Mouse (Mus musculus) bone marrow macrophage, adult 2 months (primary cell): Measurements from ENCODE around the gene Slc34a1. TPM values are rescaled to one million over a fixed set of nuclear protein-coding genes. Genes with fewer than 3 reads are reported as not detected.

ENCODE experiments used
- H3K27ac ChIP-seq: 2 replicates; pipeline ENCODE4 v1.5.1; 2012; ENCODE audit warnings: low read depth, low read length; ENCODE audit not compliant: insufficient read depth
- H3K4me1 ChIP-seq: 2 replicates; pipeline ENCODE4 v1.6.1; 2012; ENCODE audit warnings: low read length; ENCODE audit not compliant: control insufficient read depth, insufficient read depth
- H3K4me3 ChIP-seq: 2 replicates; pipeline ENCODE4 v1.5.1; 2012; ENCODE audit warnings: mild to moderate bottlenecking, low read length, moderate library complexity; ENCODE audit not compliant: insufficient read depth
- CTCF ChIP-seq: IDR thresholded peaks from 2 replicates; pipeline ENCODE4 v1.5.1; 2012; ENCODE audit warnings: low read depth, mild to moderate bottlenecking, low read length, moderate library complexity
- POLR2A ChIP-seq: IDR thresholded peaks from 2 replicates; pipeline ENCODE4 v1.6.1; 2012; ENCODE audit warnings: mild to moderate bottlenecking, low read depth, low read length, borderline replicate concordance
- polyA plus RNA-seq: library from polyadenylated mRNA; stranded (reverse); fragments of >200 nt; gene quantifications from 2 replicates; pipeline ENCODE4 v1.2.4, GENCODE M21; 2012; ENCODE audit not compliant: missing spikeins, insufficient read depth, insufficient read length

Gene Slc34a1
- polyA plus RNA-seq, 1 experiment = not detected

GRCm38 (mm10) chr13:55414743-55415380, 16.9 kb downstream of the Slc34a1 start, which contains the start of gene Pfn3:
Pfn3 (minus strand) TSS chr13:55415232.
- TF ChIP-seq POLR2A (no peak), CTCF (no peak)
- Histone ChIP-seq H3K4me3 (no peak within 1 kb of the TSS), H3K4me1 (peaks cover 6% of the 10 kb centered on the region; the same call in 1 of the 2 replicates), H3K27ac (no peak within 1 kb of the TSS)

DNA sequence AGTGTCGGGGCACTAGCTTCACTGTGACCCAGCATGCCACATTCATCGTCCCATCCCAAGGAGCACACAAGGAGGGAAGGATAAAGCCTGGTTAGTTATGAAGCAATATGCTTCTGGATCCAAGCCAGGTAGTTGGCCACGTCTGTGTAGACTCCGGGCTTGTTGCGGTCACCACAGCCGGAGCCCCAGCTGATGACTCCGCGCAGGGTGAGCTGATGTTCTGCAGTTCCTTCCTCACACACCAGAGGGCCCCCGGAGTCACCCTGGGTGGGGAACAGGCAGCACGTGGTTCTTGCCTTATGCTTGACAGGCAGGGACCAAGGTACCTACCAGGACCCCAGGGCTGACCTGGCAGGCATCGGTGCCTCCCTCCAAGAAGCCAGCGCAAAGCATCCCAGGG, 20.0 kb downstream of the Slc34a1 start:
- Histone ChIP-seq H3K4me3 (no peak overlapping the region), H3K27ac (no peak overlapping the region), H3K4me1 (peaks cover 6% of the 10 kb centered on the region; the same call in 1 of the 2 replicates)
- TF ChIP-seq POLR2A = no peak
- TF ChIP-seq CTCF = peak; percentile 35; the same call in 1 of the 2 replicates

- no peak for TF ChIP-seq POLR2A
- no peak for TF ChIP-seq CTCF
- Histone ChIP-seq H3K4me1 (peaks cover 3% of the 10 kb centered on the region; the same call in 1 of the 2 replicates), H3K27ac (no peak overlapping the region), H3K4me3 (no peak overlapping the region)
Observed at GRCm38 (mm10) chr13:55419142-55419541, 21.2 kb downstream of the Slc34a1 start.

DNA sequence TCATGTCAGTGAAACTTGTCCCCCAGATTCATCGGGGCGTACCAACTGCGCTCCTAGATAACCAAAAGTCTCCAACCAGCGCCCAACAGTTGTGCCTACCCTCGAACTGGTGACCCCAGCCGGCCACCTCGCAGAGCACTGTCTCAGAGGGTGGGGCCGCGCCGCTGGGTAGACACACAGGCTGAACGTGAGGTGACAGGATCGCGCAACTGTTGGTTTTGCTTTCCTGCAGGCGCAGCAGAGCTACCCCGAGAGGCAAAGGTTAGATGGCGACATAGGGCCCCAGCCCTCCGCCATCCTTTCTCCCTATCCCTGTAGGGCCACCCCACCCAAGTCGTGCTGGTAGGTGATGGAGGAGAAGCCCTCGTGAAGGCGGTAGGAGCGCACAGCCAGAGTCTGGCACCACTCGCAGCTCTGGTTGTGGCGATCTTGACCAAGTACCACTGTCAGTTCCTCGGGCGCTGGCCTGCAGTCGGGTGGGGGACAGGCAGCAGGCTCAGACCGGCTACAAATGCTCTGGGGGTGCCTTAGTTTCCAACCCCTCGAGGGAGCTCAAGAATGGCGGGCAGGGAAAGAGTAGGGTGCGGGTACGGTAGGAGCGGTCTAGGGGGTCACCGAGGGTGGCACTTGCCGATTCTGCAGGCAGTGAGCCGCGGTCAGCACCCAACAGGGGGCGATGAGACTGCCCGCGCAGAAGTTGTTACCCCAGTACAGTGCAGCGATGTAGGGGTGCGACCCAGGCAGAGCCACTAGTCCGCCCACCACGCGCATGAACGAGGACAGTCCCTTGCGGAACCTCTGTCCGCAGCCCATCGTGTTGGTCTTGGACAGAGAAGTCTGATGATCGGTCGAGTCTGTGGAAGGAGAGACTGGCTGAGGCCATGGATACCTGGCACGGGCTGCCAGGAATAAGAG, 22.3 kb downstream of the Slc34a1 start:
- Histone ChIP-seq H3K27ac (no peak overlapping the region), H3K4me1 (peaks cover 3% of the 10 kb centered on the region; the same call in 1 of the 2 replicates), H3K4me3 (no peak overlapping the region)
- no peak for TF ChIP-seq CTCF
- TF ChIP-seq POLR2A = no peak

GRCm38 (mm10) chr13:55420933-55421800, 23.2 kb downstream of the Slc34a1 start:
- Histone ChIP-seq H3K4me1 (peaks cover 3% of the 10 kb centered on the region; the same call in 1 of the 2 replicates), H3K4me3 (no peak overlapping the region), H3K27ac (no peak overlapping the region)
- TF ChIP-seq CTCF (peak; percentile 67), POLR2A (no peak)

- TF ChIP-seq POLR2A (no peak), CTCF (no peak)
- peaks cover 23% of the 10 kb centered on the region for H3K4me1 ChIP-seq
- H3K4me3 ChIP-seq = no peak within 1 kb of the TSS
- no peak within 1 kb of the TSS for H3K27ac ChIP-seq
Observed at GRCm38 (mm10) chr13:55426613-55427012, 28.6 kb downstream of the Slc34a1 start, which contains the start of gene F12. F12 (minus strand) TSS chr13:55426793.

- H3K4me3 ChIP-seq = peak overlapping the region; percentile 7
- H3K4me1 ChIP-seq = peaks cover 39% of the 10 kb centered on the region
- peak overlapping the region; percentile 75 for H3K27ac ChIP-seq
- TF ChIP-seq CTCF (no peak), POLR2A (no peak)
Observed at GRCm38 (mm10) chr13:55429226-55429888, 31.4 kb downstream of the Slc34a1 start.

DNA sequence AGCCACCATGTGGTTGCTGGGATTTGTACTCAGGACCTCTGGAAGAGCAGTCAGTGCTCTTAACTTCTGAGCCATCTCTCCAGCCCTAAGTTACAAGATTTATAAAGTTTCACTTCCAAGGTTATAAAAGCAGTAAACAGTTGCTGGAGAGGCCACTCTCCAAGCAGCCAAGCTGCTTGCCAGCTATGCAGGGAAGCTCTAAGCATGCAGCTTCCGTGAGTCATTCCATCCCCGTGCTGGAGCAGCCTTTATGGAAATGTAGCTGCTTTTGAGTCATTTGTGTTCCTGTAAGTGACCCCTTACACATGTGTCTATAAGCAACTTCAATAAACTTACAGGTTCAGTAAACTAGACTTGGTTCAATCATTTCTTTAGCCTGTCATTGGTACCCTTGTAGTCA, 32.6 kb downstream of the Slc34a1 start:
- H3K4me1 ChIP-seq = peaks cover 39% of the 10 kb centered on the region
- TF ChIP-seq POLR2A = no peak
- no peak for TF ChIP-seq CTCF
- no peak overlapping the region for H3K4me3 ChIP-seq
- no peak overlapping the region for H3K27ac ChIP-seq
